Mouse (Mus musculus) forebrain, embryonic 15.5 days (tissue): ENCODE results near the gene Zfp524. TPM values are rescaled to one million over a fixed set of nuclear protein-coding genes. Genes with fewer than 3 reads are reported as not detected.
A peak's percentile ranks its signal among the peaks of the same experiment; 100 is the strongest.

Experiments used
- ATAC-seq: fragments of 200-750 bp; cut with Nextera tagmentation; replicated peaks from 2 replicates; pipeline ENCODE4 v1.8.0; 2017; ENCODE audit warnings: mild to moderate bottlenecking, moderate TSS enrichment, moderate library complexity
- H3K27ac ChIP-seq: fragments of 300-500 bp; sonication (generic); replicated peaks from 2 replicates; pipeline ENCODE4 v1.5.1; 2015; ENCODE audit warnings: mild to moderate bottlenecking, inconsistent platforms
- H3K27me3 ChIP-seq: fragments of 300-500 bp; sonication (generic); 2 replicates; pipeline ENCODE4 v1.6.1; 2015; ENCODE audit warnings: inconsistent platforms
- H3K36me3 ChIP-seq: fragments of 300-500 bp; sonication (generic); 2 replicates; pipeline ENCODE4 v1.6.1; 2015; ENCODE audit warnings: mild to moderate bottlenecking, inconsistent platforms
- H3K4me1 ChIP-seq: fragments of 300-500 bp; sonication (generic); 2 replicates; pipeline ENCODE4 v1.6.1; 2015; ENCODE audit warnings: inconsistent platforms
- H3K4me2 ChIP-seq: fragments of 300-500 bp; sonication (generic); replicated peaks from 2 replicates; pipeline ENCODE4 v1.6.1; 2015; ENCODE audit warnings: mild to moderate bottlenecking, inconsistent platforms
- H3K4me3 ChIP-seq: fragments of 300-500 bp; sonication (generic); 2 replicates; pipeline ENCODE4 v1.5.1; 2015; ENCODE audit warnings: mild to moderate bottlenecking, inconsistent platforms
- H3K9ac ChIP-seq: fragments of 300-500 bp; sonication (generic); replicated peaks from 2 replicates; pipeline ENCODE4 v1.6.1; 2015; ENCODE audit warnings: mild to moderate bottlenecking, inconsistent platforms
- H3K9me3 ChIP-seq: fragments of 300-500 bp; sonication (generic); 2 replicates; pipeline ENCODE4 v1.6.1; 2016; ENCODE audit warnings: inconsistent platforms
- WGBS: fragments of 180-500 bp; shearing (Covaris S2); methylation state at CpG from one replicate; pipeline ENCODE4 v1.1.7; 2015; ENCODE audit warnings: mixed read lengths; 5-methylcytosine and 5-hydroxymethylcytosine counted together
- polyA plus RNA-seq: library from polyadenylated mRNA; unstranded; fragments of >200 nt; fragmentation: Nextera tagmentation; extraction: Ambion mirVana; gene quantifications from 2 replicates; pipeline ENCODE4 v1.2.1, GENCODE M21; 2015

Gene Zfp524
- polyA plus RNA-seq, 1 experiment from 2014 or later = 11.6 TPM

- Histone ChIP-seq H3K4me3 (peak overlapping the region; percentile 63), H3K27ac (peak overlapping the region; percentile 62; the same call in 1 of the 2 replicates), H3K4me1 (peaks cover 62% of the 10 kb centered on the region), H3K27me3 (peaks cover 46% of the 10 kb centered on the region), H3K9ac (peak overlapping the region; percentile 78), H3K36me3 (no peaks in the 10 kb centered on the region), H3K9me3 (no peaks in the 10 kb centered on the region), H3K4me2 (peak overlapping the region; percentile 67)
- WGBS = 34% methylated on average over 8 of the region's 8 CpGs
- ATAC-seq = no peak
Measured at GRCm38 (mm10) chr7:5057381-5057780, 43.2 kb downstream of the Zfp524 start.

- Histone ChIP-seq H3K27ac (no peak overlapping the region), H3K9me3 (no peaks in the 10 kb centered on the region), H3K36me3 (no peaks in the 10 kb centered on the region), H3K4me2 (peak overlapping the region; percentile 67), H3K4me3 (peak overlapping the region; percentile 63), H3K4me1 (peaks cover 57% of the 10 kb centered on the region), H3K27me3 (peaks cover 44% of the 10 kb centered on the region), H3K9ac (0 out of 2 replicates have a peak overlapping the region, but pooled peaks have one; percentile 78)
- 31% methylated on average over 11 of the region's 11 CpGs for WGBS
- no peak for ATAC-seq
Measured at GRCm38 (mm10) chr7:5057804-5058203, 43.6 kb downstream of the Zfp524 start.

DNA sequence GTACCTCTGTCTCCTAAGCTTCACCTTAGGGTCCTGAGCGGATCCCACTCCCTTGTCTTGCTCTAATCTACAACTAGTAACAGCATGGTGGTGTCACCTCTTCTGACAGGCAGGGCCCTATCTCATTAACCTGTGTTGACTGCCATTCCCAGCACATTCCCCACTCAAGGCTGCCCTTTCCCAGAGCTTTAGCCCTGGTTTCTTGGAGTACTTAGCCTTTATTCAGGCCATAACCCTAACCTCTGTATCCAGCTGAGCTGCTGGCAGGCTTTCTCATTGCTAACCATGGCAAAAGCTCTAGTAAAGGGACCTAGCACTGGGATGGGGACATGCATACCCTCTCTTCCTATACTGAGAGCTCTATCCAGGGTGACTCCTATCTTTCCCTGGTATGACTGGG is 44.4 kb downstream of the Zfp524 start:
- 0 out of 2 replicates have a peak overlapping the region, but pooled peaks have one; percentile 1 for H3K4me3 ChIP-seq

DNA sequence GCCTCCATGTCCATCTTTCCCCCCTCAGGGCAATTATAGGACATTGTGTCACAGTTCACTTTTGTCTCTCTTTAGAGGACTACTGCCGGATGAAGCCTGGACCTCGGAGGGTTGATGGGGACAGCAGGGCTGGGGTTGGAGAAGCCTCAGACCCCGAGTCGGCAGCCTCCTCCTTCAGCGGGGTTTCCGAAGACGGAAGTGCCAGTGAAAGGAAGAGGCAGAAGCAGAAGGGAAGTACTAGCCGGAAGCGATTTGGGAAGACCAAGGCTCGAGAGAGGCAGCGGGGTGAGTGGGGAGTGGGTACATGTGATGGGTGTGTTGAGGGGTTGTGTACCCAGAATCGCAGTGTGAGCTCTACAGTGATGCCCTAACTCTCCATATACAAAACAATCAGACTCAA is 45.2 kb downstream of the Zfp524 start:
- H3K27me3 ChIP-seq = peaks cover 28% of the 10 kb centered on the region
- peak overlapping the region; percentile 85; the same call in 1 of the 2 replicates for H3K4me2 ChIP-seq
- 0 out of 2 replicates have a peak overlapping the region, but pooled peaks have one; percentile 17 for H3K9ac ChIP-seq
- H3K27ac ChIP-seq = peak overlapping the region; percentile 99; the same call in 1 of the 2 replicates
- no peaks in the 10 kb centered on the region for H3K9me3 ChIP-seq
- H3K4me3 ChIP-seq = no peak overlapping the region
- peaks cover 56% of the 10 kb centered on the region for H3K4me1 ChIP-seq
- no peak for ATAC-seq
- H3K36me3 ChIP-seq = no peaks in the 10 kb centered on the region
- WGBS = 92% methylated on average over 12 of the region's 12 CpGs

More for the DNA sequence above, 44.4 kb downstream of the Zfp524 start:
- H3K9ac ChIP-seq = no peak overlapping the region
- no peaks in the 10 kb centered on the region for H3K9me3 ChIP-seq
- no peak overlapping the region for H3K27ac ChIP-seq
- H3K4me2 ChIP-seq = no peak overlapping the region
- 81% methylated on average over 1 of the region's 1 CpGs for WGBS
- H3K4me1 ChIP-seq = peaks cover 56% of the 10 kb centered on the region
- no peaks in the 10 kb centered on the region for H3K36me3 ChIP-seq
- peaks cover 36% of the 10 kb centered on the region for H3K27me3 ChIP-seq
- no peak for ATAC-seq

DNA sequence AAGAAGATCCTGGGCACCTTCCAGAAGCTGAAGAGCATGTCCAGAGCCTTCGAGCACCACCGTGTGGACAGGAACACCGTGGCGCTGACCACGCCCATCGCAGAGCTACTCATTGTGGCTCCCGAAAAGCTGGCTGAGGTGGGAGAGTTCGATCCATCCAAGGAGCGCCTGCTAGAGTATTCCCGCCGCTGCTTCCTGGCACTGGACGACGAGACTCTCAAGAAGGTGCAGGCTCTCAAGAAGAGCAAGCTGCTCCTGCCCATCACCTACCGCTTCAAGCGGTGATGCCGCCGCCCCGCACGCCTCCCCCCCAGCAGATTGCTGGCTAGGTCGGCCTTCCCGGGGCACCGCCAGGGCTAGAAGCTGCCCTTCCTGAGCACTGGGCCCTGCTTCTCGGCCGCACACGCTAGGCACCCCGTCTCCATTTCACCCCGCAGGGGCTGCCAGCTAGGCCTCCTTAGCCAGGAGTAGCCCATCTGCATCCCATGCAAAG is 46.1 kb downstream of the Zfp524 start:
- 1% methylated on average over 27 of the region's 27 CpGs for WGBS
- H3K9me3 ChIP-seq = no peaks in the 10 kb centered on the region
- H3K4me3 ChIP-seq = peak overlapping the region; percentile 78
- H3K27me3 ChIP-seq = peaks cover 19% of the 10 kb centered on the region
- H3K36me3 ChIP-seq = no peaks in the 10 kb centered on the region
- peak overlapping the region; percentile 87 for H3K9ac ChIP-seq
- ATAC-seq = no peak
- H3K27ac ChIP-seq = peak overlapping the region; percentile 99
- H3K4me2 ChIP-seq = peak overlapping the region; percentile 85
- peaks cover 59% of the 10 kb centered on the region for H3K4me1 ChIP-seq

DNA sequence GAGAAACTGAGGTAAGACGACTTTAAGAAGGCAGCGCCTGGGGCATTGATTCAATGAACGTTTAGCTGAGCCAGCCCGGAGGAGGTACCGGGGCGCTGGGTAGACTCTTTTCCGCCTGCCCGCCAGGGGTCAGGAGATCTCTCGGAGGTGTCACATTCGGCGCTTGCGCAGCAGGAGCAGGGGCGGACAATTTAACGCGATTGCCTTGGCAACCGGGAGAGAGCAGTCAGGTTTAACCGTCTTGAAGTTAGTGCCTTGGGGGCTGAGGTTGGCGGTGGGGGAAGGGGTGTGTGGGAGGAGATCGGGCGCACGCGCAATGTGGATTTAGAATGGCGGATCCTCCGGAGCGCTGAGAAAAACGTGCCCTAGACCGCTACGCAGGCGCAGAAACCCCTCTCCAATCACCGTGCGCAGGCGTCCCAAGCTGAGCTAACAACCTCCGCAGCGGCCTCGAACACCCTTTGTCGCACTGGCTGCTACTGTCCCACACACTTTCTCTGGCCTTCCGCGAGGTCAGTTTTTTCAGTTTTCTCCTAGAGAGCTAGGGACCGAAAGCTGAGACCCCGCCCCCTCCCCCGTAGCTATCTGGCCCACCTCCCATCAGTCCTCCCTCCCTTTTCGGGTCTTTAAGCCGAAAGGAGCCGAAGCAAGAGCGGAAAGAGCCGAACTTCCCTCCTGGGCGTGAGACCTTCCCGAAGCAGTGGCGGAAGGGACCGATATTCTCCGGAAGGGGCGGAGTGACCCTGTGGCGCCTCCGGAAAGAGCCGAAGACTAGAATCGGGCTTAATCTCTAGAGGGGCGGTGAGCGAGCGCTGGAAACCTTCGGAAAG is 46.9 kb downstream of the Zfp524 start:
- Histone ChIP-seq H3K36me3 (0 out of 2 replicates have a peak, but pooled peaks cover 1% of the 10 kb centered on the region), H3K9ac (peak overlapping the region; percentile 87), H3K4me3 (peak overlapping the region; percentile 78), H3K27ac (peak overlapping the region; percentile 99), H3K9me3 (no peaks in the 10 kb centered on the region), H3K27me3 (peaks cover 10% of the 10 kb centered on the region), H3K4me2 (peak overlapping the region; percentile 85), H3K4me1 (peaks cover 61% of the 10 kb centered on the region)
- ATAC-seq = peak; percentile 92
- under 1% methylated on average over 60 of the region's 60 CpGs for WGBS

DNA sequence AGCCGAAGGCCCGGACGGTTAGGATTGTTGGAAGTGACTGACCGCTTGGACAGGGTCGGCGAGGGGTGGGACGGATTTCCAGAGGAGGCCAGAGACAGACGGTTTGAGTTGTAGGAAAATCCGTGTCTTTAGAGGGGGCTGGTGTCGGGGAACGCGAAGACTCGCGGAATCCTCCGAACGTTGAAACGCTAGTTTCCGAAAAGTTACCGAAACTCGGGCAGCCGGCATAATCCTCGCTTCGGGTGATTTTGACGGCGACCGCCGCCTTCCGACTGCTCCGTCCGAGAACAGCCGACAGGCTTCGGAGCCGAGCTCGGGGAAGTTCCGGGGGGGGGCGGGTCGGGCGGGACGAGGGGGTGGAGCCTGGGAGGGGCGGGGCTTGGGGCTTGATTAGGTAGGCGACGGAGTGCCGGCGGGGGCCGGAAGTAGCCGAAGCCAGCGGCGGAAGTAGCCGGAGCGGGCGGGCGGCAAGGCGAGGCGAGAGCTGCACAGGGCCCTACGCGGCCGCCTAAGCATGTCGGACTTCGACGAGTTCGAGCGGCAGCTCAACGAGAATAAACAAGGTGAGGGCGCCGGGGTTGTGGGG is 47.7 kb downstream of the Zfp524 start, which contains the start of gene U2af2:
TSS of gene U2af2 (plus strand) at position 370 of the 586 bp plus-strand sequence.
- H3K9ac ChIP-seq = peak within 1 kb of the TSS; percentile 87
- peak within 1 kb of the TSS; percentile 99 for H3K27ac ChIP-seq
- H3K36me3 ChIP-seq = peaks cover 8% of the 10 kb centered on the region
- H3K4me3 ChIP-seq = peak within 1 kb of the TSS; percentile 78
- no peaks in the 10 kb centered on the region for H3K9me3 ChIP-seq
- H3K4me2 ChIP-seq = peak within 1 kb of the TSS; percentile 85
- H3K4me1 ChIP-seq = peaks cover 57% of the 10 kb centered on the region
- H3K27me3 ChIP-seq = peaks cover 10% of the 10 kb centered on the region; the same call in 1 of the 2 replicates
- peak; percentile 81 for ATAC-seq
- WGBS = under 1% methylated on average over 63 of the region's 65 CpGs

GRCm38 (mm10) chr7:5062360-5063001 is 48.3 kb downstream of the Zfp524 start:
- ATAC-seq = peak; percentile 41
- Histone ChIP-seq H3K9me3 (no peaks in the 10 kb centered on the region), H3K36me3 (peaks cover 14% of the 10 kb centered on the region), H3K4me1 (peaks cover 50% of the 10 kb centered on the region), H3K4me3 (peak overlapping the region; percentile 78), H3K27ac (peak overlapping the region; percentile 99), H3K4me2 (peak overlapping the region; percentile 85), H3K27me3 (peaks cover 6% of the 10 kb centered on the region; the same call in 1 of the 2 replicates), H3K9ac (peak overlapping the region; percentile 87)
- under 1% methylated on average over 51 of the region's 51 CpGs for WGBS

DNA sequence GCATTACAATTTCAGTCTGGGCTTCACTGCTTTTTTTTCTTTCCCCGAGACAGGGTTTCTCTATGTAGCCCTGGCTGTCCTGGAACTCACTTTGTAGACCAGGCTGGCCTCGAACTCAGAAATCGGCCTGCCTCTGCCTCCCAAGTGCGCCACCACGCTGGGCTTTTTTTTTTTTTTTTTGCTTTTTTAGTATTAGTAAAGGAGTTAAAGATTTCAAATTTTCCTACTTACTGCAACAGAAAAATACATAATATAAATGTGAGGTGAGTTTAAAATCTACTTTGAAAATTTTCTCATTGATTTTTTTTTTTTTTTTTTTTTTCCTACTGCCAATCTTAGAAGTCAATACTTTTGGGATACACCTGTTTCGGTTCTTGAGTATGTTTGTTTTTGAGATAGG is 50.7 kb downstream of the Zfp524 start:
- Histone ChIP-seq H3K9me3 (no peaks in the 10 kb centered on the region), H3K36me3 (peaks cover 38% of the 10 kb centered on the region), H3K9ac (no peak overlapping the region), H3K27me3 (no peaks in the 10 kb centered on the region), H3K4me3 (no peak overlapping the region), H3K4me2 (no peak overlapping the region), H3K27ac (no peak overlapping the region), H3K4me1 (peaks cover 38% of the 10 kb centered on the region)
- 96% methylated on average over 6 of the region's 6 CpGs for WGBS
- ATAC-seq = no peak
